Mouse (Mus musculus) MN1 (cell line): ENCODE data around the gene Mlst8.
"Not testable (repeated sequence)": the region's sequence is repeated elsewhere in the genome, so short reads cannot be mapped to it uniquely, and the experiment has no call there.

Experiments used
- DNase-seq: peaks from one replicate; pipeline ENCODE4 v3.0.0-alpha.2; 2016; ENCODE audit warnings: low spot score

The Mlst8 gene

GRCm38 (mm10) chr17:24469336-24469909 is 9.5 kb downstream of the Mlst8 start:
- DNase-seq, result no peak

GRCm38 (mm10) chr17:24468636-24469246 is 10.1 kb downstream of the Mlst8 start:
- no peak for DNase-seq

GRCm38 (mm10) chr17:24463374-24464133 is 15.3 kb downstream of the Mlst8 start:
- peak; percentile 80 for DNase-seq

GRCm38 (mm10) chr17:24462932-24463331 is 15.9 kb downstream of the Mlst8 start:
- no peak for DNase-seq

GRCm38 (mm10) chr17:24461580-24461979 is 17.3 kb downstream of the Mlst8 start:
- DNase-seq, result peak; percentile 80

- DNase-seq, result not testable (repeated sequence)
Measured at GRCm38 (mm10) chr17:24455523-24456206, 23.2 kb downstream of the Mlst8 start.

- DNase-seq, result peak; percentile 99
Measured at GRCm38 (mm10) chr17:24454756-24455522, 23.9 kb downstream of the Mlst8 start.

GRCm38 (mm10) chr17:24454218-24454755 is 24.6 kb downstream of the Mlst8 start:
- DNase-seq, result no peak

GRCm38 (mm10) chr17:24453372-24453771 is 25.5 kb downstream of the Mlst8 start:
- DNase-seq, result no peak

- no peak for DNase-seq
Measured at GRCm38 (mm10) chr17:24451220-24451619, 27.7 kb downstream of the Mlst8 start.

GRCm38 (mm10) chr17:24449507-24449906 is 29.4 kb downstream of the Mlst8 start:
- DNase-seq, result no peak

- no peak for DNase-seq
Measured at GRCm38 (mm10) chr17:24446590-24446989, 32.3 kb downstream of the Mlst8 start.

GRCm38 (mm10) chr17:24443409-24443808 is 35.5 kb downstream of the Mlst8 start:
- no peak for DNase-seq

GRCm38 (mm10) chr17:24442632-24443155 is 36.2 kb downstream of the Mlst8 start, which contains the start of gene Dnase1l2:
Gene Dnase1l2 (minus strand): TSS chr17:24443105.
- no peak for DNase-seq

GRCm38 (mm10) chr17:24442107-24442506 is 36.8 kb downstream of the Mlst8 start:
- DNase-seq, result no peak

- no peak for DNase-seq
Measured at GRCm38 (mm10) chr17:24441148-24441547, 37.7 kb downstream of the Mlst8 start.

GRCm38 (mm10) chr17:24440377-24440776 is 38.5 kb downstream of the Mlst8 start:
- no peak for DNase-seq

GRCm38 (mm10) chr17:24437016-24437415 is 41.9 kb downstream of the Mlst8 start:
- DNase-seq, result peak; percentile 69

GRCm38 (mm10) chr17:24429201-24429983 is 49.5 kb downstream of the Mlst8 start:
- no peak for DNase-seq

GRCm38 (mm10) chr17:24427170-24427557 is 51.7 kb downstream of the Mlst8 start:
- peak; percentile 32 for DNase-seq
